Mouse (Mus musculus): ENCODE results near the gene Traf3ip3. TPM values are rescaled to one million over a fixed set of nuclear protein-coding genes. Genes with fewer than 3 reads are reported as not detected.

Gene Traf3ip3
- 0.69 and 1.0 TPM in 2 replicates for polyA plus RNA-seq (2021; fragmentation: Nextera tagmentation)
- long read RNA-seq, experiment 1, partial matches to known transcripts, result 2 of 3 reads
- long read RNA-seq, experiment 1, other reads (novel, unspliced or antisense), result 1 of 3 reads
- long read RNA-seq, experiment 2, partial matches to known transcripts, result 1 of 4 reads
- long read RNA-seq, experiment 2, other reads (novel, unspliced or antisense), result 3 of 4 reads

DNA sequence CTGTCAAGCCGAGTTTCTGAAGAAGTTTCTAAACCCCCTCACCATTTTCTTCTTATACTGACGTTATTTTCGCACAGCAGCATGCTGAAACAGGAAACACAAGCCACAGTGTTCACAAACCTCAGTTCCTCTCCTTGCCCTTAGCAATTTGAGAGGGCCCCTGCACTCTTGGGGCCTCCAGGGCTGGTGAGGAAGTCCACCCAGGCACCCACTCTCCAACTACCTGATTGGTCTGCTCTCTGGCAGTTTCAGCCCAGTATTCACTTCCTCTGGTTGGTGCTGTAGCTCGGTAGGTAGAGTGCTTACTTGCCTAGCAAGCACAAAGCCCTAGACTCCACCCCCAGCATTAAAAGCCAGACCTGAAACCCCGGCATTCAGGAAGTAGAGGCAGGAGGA lies at the start of gene Traf3ip3:
Traf3ip3 (minus strand) TSS at position 321 of the 396 bp plus-strand sequence.

DNA sequence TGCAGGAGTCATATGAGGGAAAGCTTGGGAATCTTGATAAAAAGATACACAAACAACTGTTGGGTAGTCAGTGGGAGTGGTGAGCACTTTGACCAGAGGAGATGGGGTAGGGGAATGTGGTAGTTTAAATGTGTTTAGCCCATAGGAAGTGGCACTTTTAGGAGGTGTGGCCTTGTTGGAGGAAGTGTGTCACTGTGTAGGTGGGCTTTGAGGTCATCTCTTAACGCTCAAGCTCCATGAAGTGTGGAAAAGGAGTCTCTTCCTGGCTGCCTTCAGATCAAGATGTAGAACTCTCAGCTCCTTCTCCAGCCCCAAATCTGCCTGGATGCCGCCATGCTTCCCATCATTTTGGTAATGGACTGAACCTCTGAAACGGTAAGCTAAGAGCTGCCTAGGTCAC lies 6.0 kb upstream of the Traf3ip3 start, which contains the start of gene Lamb3:
Lamb3 (plus strand) TSS at position 197 of the 400 bp plus-strand sequence.

DNA sequence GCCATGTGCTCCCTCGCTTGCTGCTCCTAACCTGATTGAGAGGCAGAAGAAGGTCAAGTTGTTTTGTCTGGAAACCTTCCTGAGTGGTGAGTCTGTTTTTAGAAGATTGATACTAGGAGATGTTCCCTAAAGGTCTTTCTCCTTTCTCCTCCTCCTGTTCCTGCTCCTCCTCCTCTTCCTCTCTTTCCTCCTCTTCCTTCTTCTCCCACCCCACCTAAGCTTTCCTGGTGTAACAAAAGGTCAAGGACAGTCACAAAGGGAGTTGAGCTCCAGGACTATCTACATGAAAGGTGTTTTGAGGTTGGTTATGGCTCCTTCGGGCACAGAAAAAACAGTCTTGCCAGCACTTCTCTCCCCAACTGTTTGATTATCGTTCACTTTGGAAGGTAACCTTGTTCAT lies 33.8 kb downstream of the Traf3ip3 start, which contains the start of gene A130010J15Rik:
A130010J15Rik (plus strand) TSS at position 301 of the 400 bp plus-strand sequence.

DNA sequence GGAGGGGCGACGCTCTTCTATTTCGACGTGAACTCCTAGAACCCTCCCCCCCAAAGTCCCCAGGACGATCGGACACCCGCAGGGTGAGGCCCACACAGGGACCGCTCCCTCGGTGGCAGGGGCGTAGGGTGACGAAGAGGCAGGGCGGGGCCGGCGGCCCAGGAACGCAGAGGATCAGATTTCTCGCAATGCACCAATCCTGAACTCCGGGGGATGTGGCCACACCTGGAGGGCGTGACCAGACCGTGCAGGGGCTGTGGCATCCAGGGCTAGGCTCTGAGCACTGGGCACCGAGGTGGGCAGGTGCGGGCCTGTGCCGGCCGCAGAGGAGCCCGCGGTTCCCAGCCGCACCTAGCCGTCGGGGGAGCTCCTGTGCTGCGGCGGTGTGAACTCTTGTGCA lies 48.6 kb downstream of the Traf3ip3 start, which contains the start of gene Irf6:
Irf6 (plus strand) TSS at position 240 of the 400 bp plus-strand sequence.

DNA sequence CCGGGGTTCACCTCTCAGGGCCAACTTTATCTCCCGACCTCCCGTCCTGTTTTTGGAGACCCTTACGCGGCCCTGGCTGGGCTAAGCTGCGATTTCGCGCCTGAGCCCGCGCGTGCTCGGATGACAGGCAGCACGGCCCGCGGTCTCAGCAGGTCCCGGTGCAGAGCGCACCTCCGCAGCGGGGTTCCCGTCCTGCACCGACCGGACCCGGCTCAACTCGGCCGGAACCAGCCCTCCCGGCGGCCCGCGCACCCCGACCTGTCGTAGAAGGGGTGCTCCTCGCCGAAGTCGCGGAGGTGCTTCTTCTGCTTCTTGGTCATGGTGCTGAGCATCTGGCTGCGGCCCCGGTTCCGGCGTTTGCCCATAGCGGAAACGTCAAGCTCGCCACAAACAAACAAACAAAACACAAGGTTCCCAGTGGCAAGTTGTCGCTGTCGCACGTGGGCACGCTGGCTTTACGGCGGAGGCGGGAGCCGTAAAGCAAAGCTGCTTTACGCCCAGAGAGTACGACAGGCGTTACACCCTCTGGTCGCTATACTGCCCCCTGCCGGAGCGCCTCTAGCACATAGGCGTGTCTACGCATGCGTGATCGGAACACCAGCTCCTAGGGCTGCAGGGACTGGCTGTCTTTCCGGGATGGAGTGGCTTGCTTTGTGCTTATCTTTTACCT lies 71.6 kb downstream of the Traf3ip3 start, which contains the start of gene Diexf:
Diexf (minus strand) TSS at position 487 of the 670 bp plus-strand sequence.

Other genes starting within 250 kb of the Traf3ip3 start
- gene Syt14, start 165.9 kb downstream of the Traf3ip3 start, polyA plus RNA-seq (2021; fragmentation: Nextera tagmentation), result 4.3 and 4.6 TPM in 2 replicates
- gene Diexf, start 71.4 kb downstream of the Traf3ip3 start, polyA plus RNA-seq (2021; fragmentation: Nextera tagmentation), result 1.3 and 2.9 TPM in 2 replicates
- 0.44 and 0.50 TPM in 2 replicates for gene Irf6, start 48.6 kb downstream of the Traf3ip3 start, polyA plus RNA-seq (2021; fragmentation: Nextera tagmentation)
- gene A130010J15Rik, start 33.7 kb downstream of the Traf3ip3 start, polyA plus RNA-seq (2021; fragmentation: Nextera tagmentation), result 3.8 and 5.9 TPM in 2 replicates
- gene Lamb3, start 6.0 kb upstream of the Traf3ip3 start, polyA plus RNA-seq (2021; fragmentation: Nextera tagmentation), result 0.67 and 0.76 TPM in 2 replicates
- gene Hsd11b1, start 62.4 kb upstream of the Traf3ip3 start, polyA plus RNA-seq (2021; fragmentation: Nextera tagmentation), result 29.0 and 36.1 TPM in 2 replicates
- gene G0s2, start 71.5 kb upstream of the Traf3ip3 start, polyA plus RNA-seq (2021; fragmentation: Nextera tagmentation), result 16.3 and 17.8 TPM in 2 replicates
- 13.6 and 16.6 TPM in 2 replicates for gene Camk1g, start 168.6 kb upstream of the Traf3ip3 start, polyA plus RNA-seq (2021; fragmentation: Nextera tagmentation)